Mouse (Mus musculus) neural tube, embryonic 15.5 days (tissue): ENCODE measurements around the gene Lrrc49. TPM values are rescaled to one million over a fixed set of nuclear protein-coding genes. Genes with fewer than 3 reads are reported as not detected.

Experiments
- ATAC-seq: fragments of 200-750 bp; cut with Nextera tagmentation; 2 replicates; pipeline ENCODE4 v1.8.0; 2017; ENCODE audit warnings: mild to moderate bottlenecking, moderate TSS enrichment, moderate library complexity; ENCODE audit not compliant: low FRiP score
- H3K27ac ChIP-seq: fragments of 300-500 bp; sonication (generic); replicated peaks from 2 replicates; pipeline ENCODE4 v1.5.1; 2015; ENCODE audit warnings: mild to moderate bottlenecking, inconsistent platforms
- H3K27me3 ChIP-seq: fragments of 300-500 bp; sonication (generic); replicated peaks from 2 replicates; pipeline ENCODE4 v1.6.1; 2015; ENCODE audit warnings: inconsistent platforms
- H3K36me3 ChIP-seq: fragments of 300-500 bp; sonication (generic); 2 replicates; pipeline ENCODE4 v1.6.1; 2015; ENCODE audit warnings: inconsistent platforms
- H3K4me1 ChIP-seq: fragments of 300-500 bp; sonication (generic); 2 replicates; pipeline ENCODE4 v1.6.1; 2015; ENCODE audit warnings: inconsistent platforms
- H3K4me2 ChIP-seq: fragments of 300-500 bp; sonication (generic); 2 replicates; pipeline ENCODE4 v1.6.1; 2015; ENCODE audit warnings: inconsistent platforms, mild to moderate bottlenecking, moderate library complexity
- H3K4me3 ChIP-seq: fragments of 300-500 bp; sonication (generic); replicated peaks from 2 replicates; pipeline ENCODE4 v1.5.1; 2015; ENCODE audit warnings: mild to moderate bottlenecking, inconsistent platforms
- H3K9ac ChIP-seq: fragments of 300-500 bp; sonication (generic); replicated peaks from 2 replicates; pipeline ENCODE4 v1.6.1; 2015; ENCODE audit warnings: mild to moderate bottlenecking, inconsistent platforms
- H3K9me3 ChIP-seq: fragments of 300-500 bp; sonication (generic); replicated peaks from 2 replicates; pipeline ENCODE4 v1.6.1; 2016; ENCODE audit warnings: inconsistent platforms
- WGBS: fragments of 180-500 bp; shearing (Covaris S2); methylation state at CpG from one replicate; pipeline ENCODE4 v1.1.7; 2015; ENCODE audit warnings: mixed read lengths; 5-methylcytosine and 5-hydroxymethylcytosine counted together
- polyA plus RNA-seq: library from polyadenylated mRNA; unstranded; fragments of >200 nt; fragmentation: Nextera tagmentation; extraction: Ambion mirVana; gene quantifications from 2 replicates; pipeline ENCODE4 v1.2.1, GENCODE M21; 2015

Lrrc49 gene
- polyA plus RNA-seq, result 65.7 and 77.7 TPM in 2 replicates

DNA sequence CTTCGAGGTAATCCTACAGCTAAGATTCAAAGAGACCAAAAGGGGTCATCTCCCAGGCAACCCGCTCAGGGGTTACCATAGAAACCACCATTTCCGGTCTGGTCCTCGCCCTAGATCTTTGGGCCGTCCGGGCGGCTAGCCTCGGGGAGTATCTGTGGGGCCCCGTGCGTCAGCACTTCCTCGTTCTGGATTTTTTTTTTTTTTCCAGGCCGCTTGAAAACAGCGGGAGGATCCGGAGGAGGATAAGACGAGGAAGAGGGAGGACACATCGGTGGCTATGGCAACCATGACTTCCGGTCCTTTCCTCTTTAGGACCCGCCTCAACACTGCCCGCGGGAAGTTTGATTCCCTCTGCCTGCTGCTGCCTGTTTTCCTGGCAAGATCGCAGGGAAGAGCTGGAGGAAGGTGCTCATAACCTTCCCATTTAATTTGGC is at the start of gene Lrrc49:
Gene Lrrc49, minus strand, starts transcription at position 268 of the 434 bp plus-strand sequence.
- no peaks in the 10 kb centered on the region for H3K27me3 ChIP-seq
- 0% methylated on average over 21 of the region's 21 CpGs for WGBS
- ATAC-seq, result peak; percentile 95
- H3K4me1 ChIP-seq, result peaks cover 16% of the 10 kb centered on the region
- peaks cover 14% of the 10 kb centered on the region for H3K36me3 ChIP-seq
- H3K27ac ChIP-seq, result peak within 1 kb of the TSS; percentile 99
- H3K9me3 ChIP-seq, result no peaks in the 10 kb centered on the region
- H3K4me2 ChIP-seq, result peak within 1 kb of the TSS; percentile 61
- peak within 1 kb of the TSS; percentile 72 for H3K9ac ChIP-seq
- peak within 1 kb of the TSS; percentile 70 for H3K4me3 ChIP-seq

DNA sequence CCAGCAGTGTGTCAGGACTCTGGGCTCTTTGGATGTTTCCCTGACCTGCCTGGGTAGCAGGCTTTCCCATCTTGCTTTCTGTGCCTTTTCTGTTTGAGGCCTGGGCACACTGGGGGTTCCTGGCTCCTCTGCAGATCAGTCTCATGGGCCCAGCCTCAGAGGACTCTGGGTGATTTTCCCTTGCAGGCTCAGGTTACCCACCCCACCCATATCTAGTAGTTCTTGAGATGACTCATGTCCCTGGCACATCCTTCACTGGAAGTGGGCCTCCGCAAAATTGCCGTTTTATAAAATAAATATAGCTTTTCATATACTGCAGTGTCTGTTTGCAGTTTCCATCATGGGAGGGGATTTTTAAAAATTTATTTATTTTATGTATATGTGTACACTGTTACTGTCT is 46.4 kb upstream of the Lrrc49 start:
- no peaks in the 10 kb centered on the region for H3K27me3 ChIP-seq
- no peaks in the 10 kb centered on the region for H3K4me1 ChIP-seq
- WGBS, result 100% methylated on average over 2 of the region's 2 CpGs
- H3K4me3 ChIP-seq, result no peak overlapping the region
- peaks cover 28% of the 10 kb centered on the region for H3K36me3 ChIP-seq
- no peak for ATAC-seq
- H3K9me3 ChIP-seq, result no peaks in the 10 kb centered on the region
- H3K4me2 ChIP-seq, result no peak overlapping the region
- H3K9ac ChIP-seq, result no peak overlapping the region
- H3K27ac ChIP-seq, result no peak overlapping the region

DNA sequence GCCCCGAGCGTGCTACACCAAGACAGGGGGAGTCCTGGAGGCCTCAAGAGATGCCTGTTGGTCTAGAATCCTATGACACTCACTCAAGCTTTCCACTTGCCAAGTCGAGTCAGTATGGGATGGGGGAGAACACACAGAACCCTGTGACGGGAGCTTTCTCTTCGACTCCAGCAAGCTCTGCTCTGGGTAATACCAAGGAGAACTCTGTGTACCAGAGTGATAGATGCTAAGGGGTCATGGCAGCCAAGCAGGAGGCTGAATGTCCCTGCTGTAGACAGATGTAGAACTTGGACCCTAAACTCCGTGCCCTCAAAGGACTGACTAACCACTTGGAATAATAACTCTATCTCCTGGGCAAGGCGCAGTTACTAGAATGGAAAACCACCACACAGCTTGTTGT is 37.0 kb upstream of the Lrrc49 start:
- 93% methylated on average over 7 of the region's 7 CpGs for WGBS
- ATAC-seq, result no peak
- H3K27me3 ChIP-seq, result no peaks in the 10 kb centered on the region
- peaks cover 23% of the 10 kb centered on the region for H3K36me3 ChIP-seq
- no peaks in the 10 kb centered on the region for H3K4me1 ChIP-seq
- no peak overlapping the region for H3K4me2 ChIP-seq
- no peak overlapping the region for H3K9ac ChIP-seq
- H3K27ac ChIP-seq, result no peak overlapping the region
- no peaks in the 10 kb centered on the region for H3K9me3 ChIP-seq
- H3K4me3 ChIP-seq, result no peak overlapping the region

DNA sequence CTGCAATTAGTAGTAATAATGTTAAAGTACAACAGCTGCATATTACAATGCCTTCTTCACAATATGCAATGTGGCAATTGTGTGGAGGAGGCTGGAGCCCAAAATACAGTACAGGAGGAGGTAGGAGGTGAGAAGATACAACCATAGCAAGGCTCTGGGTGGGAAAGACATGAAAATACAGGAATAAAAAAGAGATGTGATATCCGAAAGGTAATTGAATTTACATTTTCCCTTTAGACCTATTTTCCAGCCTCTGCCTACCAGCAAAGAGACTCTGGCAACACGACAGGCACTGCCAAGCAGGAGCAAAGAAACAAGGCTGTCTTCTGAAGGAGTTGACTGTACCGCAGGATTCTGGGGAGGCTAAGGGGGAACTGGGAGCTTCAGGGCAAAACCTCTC is 31.7 kb upstream of the Lrrc49 start:
- no peak for ATAC-seq
- peaks cover 13% of the 10 kb centered on the region for H3K4me1 ChIP-seq

DNA sequence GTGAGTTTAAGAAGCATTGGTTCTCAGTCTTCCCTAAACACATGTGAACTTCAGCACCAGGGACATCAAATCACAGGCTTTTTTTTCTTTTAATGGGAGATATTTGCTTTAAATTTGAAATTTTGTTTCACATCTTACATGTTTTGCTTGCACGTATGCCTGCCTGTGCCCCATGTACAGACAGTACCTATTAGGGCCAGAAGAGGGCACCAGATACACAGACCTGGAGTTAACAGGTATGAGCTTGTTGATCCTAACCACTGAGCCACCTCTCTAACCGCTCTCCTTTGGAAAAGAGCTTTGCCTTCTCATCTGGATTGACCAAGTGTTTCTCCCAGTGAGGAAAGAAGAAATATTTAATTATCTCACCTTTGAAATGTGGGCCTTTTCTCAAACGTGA is 30.3 kb upstream of the Lrrc49 start:
- Histone ChIP-seq H3K9ac (no peak overlapping the region), H3K27me3 (no peaks in the 10 kb centered on the region), H3K36me3 (no peaks in the 10 kb centered on the region), H3K4me1 (peaks cover 27% of the 10 kb centered on the region), H3K27ac (no peak overlapping the region), H3K4me2 (no peak overlapping the region), H3K4me3 (no peak overlapping the region), H3K9me3 (no peaks in the 10 kb centered on the region)
- 69% methylated on average over 3 of the region's 3 CpGs for WGBS
- ATAC-seq, result no peak

More for the DNA sequence above, 31.7 kb upstream of the Lrrc49 start:
- Histone ChIP-seq H3K4me2 (no peak overlapping the region), H3K27ac (no peak overlapping the region), H3K4me3 (no peak overlapping the region), H3K9me3 (no peaks in the 10 kb centered on the region), H3K27me3 (no peaks in the 10 kb centered on the region), H3K36me3 (peaks cover 9% of the 10 kb centered on the region), H3K9ac (no peak overlapping the region)
- 77% methylated on average over 3 of the region's 3 CpGs for WGBS

DNA sequence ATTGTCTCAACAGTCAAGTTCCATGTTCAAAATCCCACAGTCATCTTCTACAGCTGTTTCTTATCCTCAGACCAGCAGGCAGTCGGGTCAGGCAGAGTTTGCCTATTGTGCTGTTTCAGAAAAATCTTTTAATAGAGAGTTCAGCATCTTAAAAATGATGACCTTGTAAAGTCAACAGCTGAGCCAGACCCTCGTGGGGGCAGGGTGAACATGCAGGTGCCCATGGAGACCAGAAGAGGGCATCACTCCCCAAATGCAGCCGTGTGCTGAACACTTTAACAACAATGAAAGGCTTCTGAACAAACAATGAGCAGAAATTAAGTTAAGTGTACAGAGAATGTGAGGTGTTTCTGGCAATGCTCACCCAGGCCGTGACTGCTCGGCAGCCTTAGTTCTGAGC is 27.9 kb upstream of the Lrrc49 start:
- H3K27me3 ChIP-seq, result no peaks in the 10 kb centered on the region
- peaks cover 38% of the 10 kb centered on the region for H3K4me1 ChIP-seq
- H3K27ac ChIP-seq, result no peak overlapping the region
- H3K9ac ChIP-seq, result no peak overlapping the region
- H3K9me3 ChIP-seq, result no peaks in the 10 kb centered on the region
- no peak overlapping the region for H3K4me2 ChIP-seq
- WGBS, result 53% methylated on average over 5 of the region's 5 CpGs
- ATAC-seq, result no peak
- H3K4me3 ChIP-seq, result no peak overlapping the region
- H3K36me3 ChIP-seq, result no peaks in the 10 kb centered on the region

DNA sequence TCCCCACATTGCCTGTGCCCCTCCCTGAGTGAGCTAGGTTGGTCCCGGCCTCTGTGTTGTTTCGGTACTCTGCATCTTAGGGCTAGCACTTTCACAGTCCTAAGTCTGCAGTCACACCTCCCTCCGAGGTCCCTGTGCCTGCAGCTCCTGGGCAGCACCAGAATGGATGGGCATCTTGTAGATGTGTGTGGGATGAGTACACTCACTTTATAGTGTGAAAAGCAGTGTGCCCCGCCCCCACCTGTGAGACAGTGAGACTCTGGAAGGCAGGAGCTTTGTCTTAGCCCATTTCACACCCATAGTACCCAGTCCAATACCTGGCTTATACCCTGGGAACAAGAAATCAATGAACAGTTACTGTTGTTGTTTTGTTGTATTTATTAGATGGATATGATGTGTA is 27.3 kb upstream of the Lrrc49 start:
- no peak overlapping the region for H3K9ac ChIP-seq
- H3K4me3 ChIP-seq, result no peak overlapping the region
- H3K27ac ChIP-seq, result no peak overlapping the region
- H3K9me3 ChIP-seq, result no peaks in the 10 kb centered on the region
- peak overlapping the region; percentile 96 for H3K4me2 ChIP-seq
- no peaks in the 10 kb centered on the region for H3K36me3 ChIP-seq
- 95% methylated on average over 4 of the region's 4 CpGs for WGBS
- no peak for ATAC-seq
- H3K27me3 ChIP-seq, result no peaks in the 10 kb centered on the region
- peaks cover 38% of the 10 kb centered on the region for H3K4me1 ChIP-seq

DNA sequence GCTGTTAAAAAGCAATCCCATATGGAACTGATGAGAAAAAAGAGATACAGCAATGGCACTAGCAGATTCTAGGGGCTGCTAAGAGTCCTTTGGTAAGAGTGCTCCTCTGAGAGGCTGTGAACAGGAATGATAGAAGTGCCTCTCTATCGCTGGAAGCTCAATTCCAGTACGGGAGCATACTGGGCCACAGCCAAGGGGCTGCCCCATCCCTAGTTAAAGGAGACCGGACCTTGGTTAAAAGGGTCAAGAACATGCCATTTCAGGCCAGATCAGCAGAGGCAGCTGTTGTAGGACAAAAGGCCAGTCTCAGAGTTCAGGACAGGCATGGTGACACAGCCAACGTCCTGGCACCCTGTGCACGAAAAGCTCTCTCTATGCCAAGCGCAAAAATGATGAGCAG is 26.2 kb upstream of the Lrrc49 start:
- Histone ChIP-seq H3K9ac (peak overlapping the region; percentile 75), H3K4me1 (peaks cover 38% of the 10 kb centered on the region), H3K4me3 (peak overlapping the region; percentile 68), H3K27me3 (no peaks in the 10 kb centered on the region), H3K27ac (0 out of 2 replicates have a peak overlapping the region, but pooled peaks have one; percentile 15), H3K4me2 (peak overlapping the region; percentile 96), H3K36me3 (no peaks in the 10 kb centered on the region), H3K9me3 (no peaks in the 10 kb centered on the region)
- WGBS, result 76% methylated on average over 6 of the region's 6 CpGs
- no peak for ATAC-seq

DNA sequence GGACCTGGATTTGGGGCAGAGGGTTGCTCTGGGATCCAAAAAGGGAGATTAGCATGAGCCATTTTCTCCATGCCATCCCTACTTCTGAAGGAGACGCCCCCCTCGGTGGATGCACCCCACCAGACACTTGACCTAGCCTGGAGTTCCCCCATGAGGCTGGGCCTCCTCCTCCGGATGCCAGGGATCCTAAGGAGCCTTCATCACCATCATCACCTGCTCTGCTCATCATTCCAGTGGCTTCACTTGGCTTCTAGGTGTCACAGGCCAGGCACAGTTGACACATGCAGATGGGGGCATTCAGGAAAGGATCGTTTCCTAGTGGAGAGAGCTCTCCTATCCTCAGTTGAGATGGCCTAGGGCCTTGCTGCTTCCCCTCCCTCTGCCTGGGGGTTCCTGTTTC is 25.7 kb upstream of the Lrrc49 start:
- Histone ChIP-seq H3K27me3 (no peaks in the 10 kb centered on the region), H3K36me3 (no peaks in the 10 kb centered on the region), H3K27ac (peak overlapping the region; percentile 76; the same call in 1 of the 2 replicates), H3K4me2 (peak overlapping the region; percentile 96), H3K9me3 (no peaks in the 10 kb centered on the region), H3K4me3 (peak overlapping the region; percentile 68), H3K4me1 (peaks cover 38% of the 10 kb centered on the region), H3K9ac (peak overlapping the region; percentile 75)
- peak; percentile 48; the same call in 1 of the 2 replicates for ATAC-seq
- WGBS, result 36% methylated on average over 4 of the region's 4 CpGs

DNA sequence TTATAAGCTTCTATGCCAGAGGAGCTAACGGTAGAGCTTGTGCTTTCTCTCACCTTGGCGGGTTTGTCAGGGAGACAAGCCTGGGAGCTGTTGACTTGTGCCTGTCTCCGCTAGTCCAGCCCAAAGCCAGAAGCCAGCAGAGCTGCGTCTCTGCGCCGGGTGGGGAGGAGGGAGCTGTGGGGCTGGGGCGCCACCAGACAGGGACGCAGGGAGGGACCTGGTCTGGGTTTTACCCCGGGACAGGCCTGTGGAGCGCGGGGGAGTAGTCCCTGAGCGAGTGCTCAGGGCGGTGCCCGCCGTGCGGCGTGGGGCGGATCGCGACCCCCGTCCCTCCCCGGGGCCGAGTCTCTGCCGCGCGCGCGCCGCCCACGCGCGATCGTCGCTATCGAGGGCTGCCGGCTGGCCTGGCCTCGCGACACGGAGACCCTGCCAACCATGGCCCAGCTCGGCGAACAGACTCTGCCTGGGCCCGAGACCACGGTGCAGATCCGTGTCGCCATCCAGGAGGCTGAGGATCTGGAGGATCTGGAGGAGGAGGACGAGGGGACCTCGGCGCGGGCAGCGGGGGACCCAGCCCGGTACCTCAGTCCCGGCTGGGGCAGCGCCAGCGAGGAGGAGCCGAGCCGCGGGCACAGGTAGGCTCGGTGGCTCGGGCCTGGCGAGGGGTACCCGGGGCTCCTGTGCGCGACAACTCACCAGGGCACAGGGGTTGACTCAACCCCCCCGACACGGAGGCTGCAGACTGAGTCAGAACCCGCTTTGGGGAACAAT is 25.0 kb upstream of the Lrrc49 start, which contains the start of gene Larp6:
Gene Larp6, plus strand, starts transcription at position 219 of the 771 bp plus-strand sequence.
- H3K4me3 ChIP-seq, result peak within 1 kb of the TSS; percentile 68
- H3K4me1 ChIP-seq, result peaks cover 38% of the 10 kb centered on the region
- peak; percentile 81 for ATAC-seq
- no peaks in the 10 kb centered on the region for H3K27me3 ChIP-seq
- H3K36me3 ChIP-seq, result no peaks in the 10 kb centered on the region
- WGBS, result 1% methylated on average over 64 of the region's 66 CpGs
- H3K4me2 ChIP-seq, result peak within 1 kb of the TSS; percentile 96
- no peaks in the 10 kb centered on the region for H3K9me3 ChIP-seq
- peak within 1 kb of the TSS; percentile 76 for H3K27ac ChIP-seq
- peak within 1 kb of the TSS; percentile 75 for H3K9ac ChIP-seq

DNA sequence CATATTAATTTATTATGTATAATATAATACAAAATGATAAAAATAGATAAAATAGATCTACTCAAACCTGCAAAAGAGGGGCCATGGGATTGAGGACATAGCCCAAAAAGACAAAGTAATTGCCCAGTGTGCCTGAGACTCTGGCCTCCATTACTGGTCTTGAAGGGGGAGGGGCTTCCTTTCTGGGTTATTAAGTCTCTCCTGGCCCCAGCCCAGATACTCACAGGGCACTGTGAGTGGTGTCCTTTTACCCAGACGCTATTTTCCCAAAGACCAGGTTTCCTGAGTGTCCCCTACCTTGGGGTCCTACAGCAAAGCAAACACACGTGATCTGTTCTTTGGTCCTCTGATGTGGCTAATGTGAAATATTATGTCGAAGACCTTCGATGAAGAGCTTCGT is 24.1 kb upstream of the Lrrc49 start:
- Histone ChIP-seq H3K4me1 (peaks cover 38% of the 10 kb centered on the region), H3K27me3 (no peaks in the 10 kb centered on the region), H3K4me3 (no peak overlapping the region), H3K9ac (no peak overlapping the region), H3K9me3 (no peaks in the 10 kb centered on the region), H3K27ac (peak overlapping the region; percentile 76; the same call in 1 of the 2 replicates), H3K36me3 (no peaks in the 10 kb centered on the region), H3K4me2 (peak overlapping the region; percentile 96)
- WGBS, result 76% methylated on average over 5 of the region's 5 CpGs
- no peak for ATAC-seq

DNA sequence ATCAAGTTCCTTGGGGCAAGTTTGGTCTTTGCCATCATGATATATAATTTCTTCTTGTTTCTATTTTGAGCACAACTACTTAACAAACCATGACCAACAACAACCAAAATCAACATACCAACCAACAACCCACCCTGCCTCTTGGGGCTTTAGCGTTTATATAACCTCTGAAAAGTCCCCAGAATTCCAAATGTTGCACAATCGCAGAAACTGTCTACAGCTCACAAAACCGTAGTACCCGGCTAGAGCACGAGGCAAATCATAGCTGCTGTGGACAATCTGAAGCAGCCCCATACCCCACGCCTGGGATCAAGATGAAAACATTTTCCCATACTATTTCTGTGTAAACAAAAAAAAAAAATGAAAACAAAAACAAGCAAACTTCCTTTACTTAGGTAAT is 21.8 kb upstream of the Lrrc49 start:
- WGBS, result 87% methylated on average over 6 of the region's 6 CpGs
- ATAC-seq, result no peak
- H3K36me3 ChIP-seq, result no peaks in the 10 kb centered on the region
- no peak overlapping the region for H3K4me2 ChIP-seq
- H3K27ac ChIP-seq, result no peak overlapping the region
- no peaks in the 10 kb centered on the region for H3K27me3 ChIP-seq
- H3K9ac ChIP-seq, result no peak overlapping the region
- H3K4me1 ChIP-seq, result peaks cover 26% of the 10 kb centered on the region
- H3K9me3 ChIP-seq, result no peaks in the 10 kb centered on the region
- H3K4me3 ChIP-seq, result no peak overlapping the region
